Mouse (Mus musculus) lung, adult 2 months (tissue): ENCODE measurements around the gene Tsr3.

Source experiments
- CTCF ChIP-seq: fragments of 200-500 bp; IDR thresholded peaks from 2 replicates; pipeline ENCODE4 v1.5.1; 2011; ENCODE audit warnings: mild to moderate bottlenecking, low read length, control low read depth; ENCODE audit not compliant: insufficient read depth
- POLR2A ChIP-seq: fragments of 200-500 bp; IDR thresholded peaks from 2 replicates; pipeline ENCODE4 v1.6.1; 2011; ENCODE audit warnings: low read depth, mild to moderate bottlenecking, control low read depth, low read length, borderline replicate concordance; ENCODE audit errors: extremely low read depth

DNA sequence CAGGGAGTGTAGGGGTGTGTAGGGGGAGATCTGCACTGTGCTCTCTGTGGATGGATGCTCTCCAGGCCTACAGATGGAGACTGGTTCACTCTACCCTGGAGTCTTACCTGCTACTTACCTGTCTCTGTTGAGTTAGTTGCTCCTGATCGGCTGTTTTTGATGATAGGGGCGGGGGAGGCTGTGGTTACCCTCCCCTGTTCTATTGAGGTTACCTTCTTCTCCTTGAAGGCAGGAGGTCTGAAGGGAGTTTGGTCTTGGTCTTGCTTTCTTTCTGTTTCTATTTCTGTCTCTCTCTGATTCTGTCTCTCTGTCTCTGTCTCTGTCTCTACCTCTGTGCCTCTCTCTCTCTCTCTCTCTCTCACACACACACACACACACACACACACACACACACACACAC, 15.1 kb downstream of the Tsr3 start:
- TF ChIP-seq POLR2A (no peak), CTCF (no peak)
